Mouse (Mus musculus): ENCODE results near the gene Sez6. TPM values are rescaled to one million over a fixed set of nuclear protein-coding genes. Genes with fewer than 3 reads are reported as not detected.

The Sez6 gene
- polyA plus RNA-seq, 1 experiment from 2014 or later = 0.27 TPM

Other genes with a start within 250 kb of the Sez6 start
- 3.4 and 3.6 TPM in 2 replicates for gene Nufip2, start 244.6 kb upstream of the Sez6 start, polyA plus RNA-seq (2015; fragmentation: Nextera tagmentation; extraction: Ambion mirVana)
- gene Cryba1, start 205.5 kb upstream of the Sez6 start, polyA plus RNA-seq (2015; fragmentation: Nextera tagmentation; extraction: Ambion mirVana) = not detected in 2 replicates
- gene Myo18a, start 167.6 kb upstream of the Sez6 start, polyA plus RNA-seq (2015; fragmentation: Nextera tagmentation; extraction: Ambion mirVana) = 32.4 and 38.1 TPM in 2 replicates
- 1.5 and 1.6 TPM in 2 replicates for gene Gm10277, start 143.1 kb upstream of the Sez6 start, polyA plus RNA-seq (2015; fragmentation: Nextera tagmentation; extraction: Ambion mirVana)
- gene Pipox, start 36.7 kb upstream of the Sez6 start, polyA plus RNA-seq (2015; fragmentation: Nextera tagmentation; extraction: Ambion mirVana) = 14.7 and 16.0 TPM in 2 replicates
- gene Phf12, start 52.0 kb downstream of the Sez6 start, polyA plus RNA-seq (2015; fragmentation: Nextera tagmentation; extraction: Ambion mirVana) = 15.9 and 16.0 TPM in 2 replicates
- gene Dhrs13, start 101.5 kb downstream of the Sez6 start, polyA plus RNA-seq (2015; fragmentation: Nextera tagmentation; extraction: Ambion mirVana) = 17.0 and 17.1 TPM in 2 replicates
- 57.4 and 61.1 TPM in 2 replicates for gene Flot2, start 107.1 kb downstream of the Sez6 start, polyA plus RNA-seq (2015; fragmentation: Nextera tagmentation; extraction: Ambion mirVana)
- gene Eral1, start 149.6 kb downstream of the Sez6 start, polyA plus RNA-seq (2015; fragmentation: Nextera tagmentation; extraction: Ambion mirVana) = 41.0 and 41.6 TPM in 2 replicates
- 14.8 and 19.3 TPM in 2 replicates for gene Fam222b, start 163.9 kb downstream of the Sez6 start, polyA plus RNA-seq (2015; fragmentation: Nextera tagmentation; extraction: Ambion mirVana)
- gene Traf4, start 234.8 kb downstream of the Sez6 start, polyA plus RNA-seq (2015; fragmentation: Nextera tagmentation; extraction: Ambion mirVana) = 108 and 110 TPM in 2 replicates
- gene Nek8, start 245.9 kb downstream of the Sez6 start, polyA plus RNA-seq (2015; fragmentation: Nextera tagmentation; extraction: Ambion mirVana) = 27.9 and 29.1 TPM in 2 replicates
- 35.1 and 36.1 TPM in 2 replicates for gene Tlcd1, start 245.9 kb downstream of the Sez6 start, polyA plus RNA-seq (2015; fragmentation: Nextera tagmentation; extraction: Ambion mirVana)

Data from kidney, embryonic 16.5 days (tissue).